Mouse (Mus musculus) E14TG2a.4 (cell line): ENCODE results near the gene Sulf2.
A peak's percentile ranks its signal among the peaks of the same experiment; 100 is the strongest.

Experiments used
- H3K27me3 ChIP-seq: 2 replicates; pipeline ENCODE4 v1.6.1; 2014; ENCODE audit warnings: low read length, control low read depth; ENCODE audit not compliant: insufficient read depth
- H3K36me3 ChIP-seq: 2 replicates; pipeline ENCODE4 v1.6.1; 2014; ENCODE audit warnings: low read length, control low read depth; ENCODE audit not compliant: insufficient read depth
- H3K4me1 ChIP-seq: replicated peaks from 2 replicates; pipeline ENCODE4 v1.6.1; 2014; ENCODE audit warnings: low read depth, low read length, control low read depth
- H3K4me3 ChIP-seq: replicated peaks from 2 replicates; pipeline ENCODE4 v1.5.1; 2014; ENCODE audit warnings: mild to moderate bottlenecking, low read length
- H3K9me3 ChIP-seq: 2 replicates; pipeline ENCODE4 v1.6.1; 2014; ENCODE audit warnings: low read length, control low read depth
- CTCF ChIP-seq: conservative IDR thresholded peaks from 2 replicates; pipeline ENCODE4 v1.5.1; 2014; ENCODE audit warnings: low read length
- NANOG ChIP-seq: IDR thresholded peaks from 2 replicates; pipeline ENCODE4 v1.6.1; 2014; ENCODE audit warnings: borderline replicate concordance, low read length, mixed read lengths
- POU5F1 ChIP-seq: IDR thresholded peaks from 2 replicates; pipeline ENCODE4 v1.6.1; 2014; ENCODE audit warnings: low read length, borderline replicate concordance

Sulf2 gene

DNA sequence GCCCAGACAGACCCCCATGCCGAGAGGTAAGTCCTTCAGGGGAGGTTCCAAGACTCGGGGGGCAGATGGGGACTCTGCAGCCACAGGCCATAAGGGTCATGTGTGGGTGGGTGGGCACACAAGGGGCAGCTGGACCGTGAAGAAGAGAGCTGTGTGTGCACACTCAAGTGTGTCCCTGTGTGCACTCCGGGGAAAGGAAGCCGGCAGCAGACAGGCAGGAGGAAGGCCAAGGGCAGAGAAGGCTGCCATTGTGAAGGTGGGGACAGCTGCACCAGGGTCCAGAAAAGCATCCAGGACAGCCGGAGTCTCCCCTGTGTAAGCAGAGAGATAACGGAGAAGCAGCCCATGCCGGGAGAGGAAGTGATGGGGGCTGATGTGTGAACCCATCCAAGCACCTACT lies 44.7 kb downstream of the Sulf2 start:
- no peaks in the 10 kb centered on the region for H3K9me3 ChIP-seq
- H3K4me1 ChIP-seq = peaks cover 91% of the 10 kb centered on the region
- TF ChIP-seq NANOG = no peak
- TF ChIP-seq CTCF = no peak
- no peak for TF ChIP-seq POU5F1
- H3K36me3 ChIP-seq = peaks cover 78% of the 10 kb centered on the region
- no peaks in the 10 kb centered on the region for H3K27me3 ChIP-seq
- H3K4me3 ChIP-seq = no peak overlapping the region

DNA sequence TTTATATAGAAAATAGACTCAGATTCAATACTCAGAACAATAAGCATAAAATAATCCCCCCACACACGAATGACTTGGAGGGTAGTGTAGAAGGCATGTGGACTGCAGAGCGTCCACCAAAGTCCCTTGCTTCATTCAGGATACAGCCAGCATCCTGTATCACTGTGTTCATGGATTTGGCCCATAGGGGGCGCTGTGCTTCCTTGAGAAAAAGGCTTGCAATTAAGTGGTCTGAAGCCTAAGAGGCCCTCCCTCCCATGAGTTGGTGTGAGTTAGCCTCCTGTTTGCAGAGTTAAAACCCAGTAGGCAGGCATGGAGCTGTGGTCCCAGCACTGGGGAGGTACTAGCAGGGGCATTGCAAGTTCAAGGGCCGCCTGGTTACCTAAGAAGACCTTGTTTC lies 47.1 kb downstream of the Sulf2 start:
- no peak overlapping the region for H3K4me3 ChIP-seq
- H3K4me1 ChIP-seq = peaks cover 81% of the 10 kb centered on the region
- no peaks in the 10 kb centered on the region for H3K27me3 ChIP-seq
- peaks cover 77% of the 10 kb centered on the region for H3K36me3 ChIP-seq
- H3K9me3 ChIP-seq = no peaks in the 10 kb centered on the region
- TF ChIP-seq POU5F1 (no peak), CTCF (peak; percentile 89)

DNA sequence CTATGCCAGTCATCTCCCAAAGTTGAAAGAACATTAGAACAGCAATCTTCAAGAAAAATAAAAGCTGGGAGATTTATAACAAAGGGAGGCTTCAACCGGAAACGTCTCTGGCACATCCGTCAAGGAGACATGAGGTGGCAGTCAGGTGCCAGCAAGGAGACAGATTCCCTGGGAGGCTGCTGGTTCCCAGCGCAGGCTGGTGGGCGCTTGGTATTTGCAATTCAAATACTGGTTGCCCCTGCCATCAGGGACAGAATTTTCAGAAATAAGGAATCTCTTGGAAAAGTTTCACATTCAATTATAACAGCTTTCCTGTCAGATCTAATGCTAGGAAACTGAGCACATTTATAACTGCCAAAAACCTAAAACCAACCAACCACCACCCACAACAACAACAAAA lies 47.6 kb downstream of the Sulf2 start:
- Histone ChIP-seq H3K4me1 (peaks cover 81% of the 10 kb centered on the region), H3K9me3 (no peaks in the 10 kb centered on the region), H3K36me3 (peaks cover 77% of the 10 kb centered on the region), H3K27me3 (no peaks in the 10 kb centered on the region), H3K4me3 (no peak overlapping the region)
- TF ChIP-seq CTCF (no peak), POU5F1 (no peak), NANOG (no peak)

DNA sequence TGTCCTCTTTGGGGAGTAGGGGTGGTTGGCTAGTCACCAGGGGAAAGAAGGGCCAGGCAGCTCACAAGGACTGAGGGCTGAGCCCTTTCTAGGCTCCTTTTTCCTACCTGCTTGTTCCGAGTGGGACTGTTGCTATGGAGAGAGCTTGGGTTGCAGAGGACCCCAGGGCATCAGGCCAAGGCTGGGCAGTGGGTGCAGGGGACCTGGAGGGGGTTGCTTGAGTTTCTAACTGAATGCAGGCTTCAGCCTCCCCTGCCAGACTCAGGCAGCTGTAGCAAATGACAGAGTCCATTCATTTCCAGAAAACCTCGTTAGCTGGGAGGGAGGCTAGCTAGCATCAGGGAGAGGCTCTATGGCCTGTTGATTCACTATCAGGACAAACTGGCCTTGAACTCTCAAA lies 48.8 kb downstream of the Sulf2 start:
- Histone ChIP-seq H3K36me3 (peaks cover 83% of the 10 kb centered on the region), H3K27me3 (no peaks in the 10 kb centered on the region), H3K4me1 (peaks cover 78% of the 10 kb centered on the region), H3K9me3 (no peaks in the 10 kb centered on the region), H3K4me3 (no peak overlapping the region)
- TF ChIP-seq POU5F1 (no peak), CTCF (no peak), NANOG (no peak)

DNA sequence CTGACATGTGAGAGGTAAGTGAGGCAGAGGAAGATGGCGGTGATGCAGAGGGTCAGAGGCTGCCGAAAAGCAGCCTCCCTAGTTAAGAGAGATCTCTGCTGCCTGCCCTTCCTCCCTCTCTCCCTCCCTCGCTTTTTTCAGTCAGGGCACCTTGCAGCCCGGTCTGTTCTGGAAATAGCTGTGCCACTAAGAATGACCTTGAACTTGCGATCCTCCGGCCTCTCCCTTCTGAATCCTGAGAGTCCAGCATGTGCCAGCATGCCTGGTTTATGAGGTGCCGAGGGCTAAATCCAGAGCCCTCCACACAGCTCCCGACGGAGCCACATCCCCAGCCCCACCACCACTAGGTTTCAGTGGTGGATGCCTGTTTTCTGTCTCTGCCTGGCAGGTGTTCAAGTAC lies 49.6 kb downstream of the Sulf2 start:
- Histone ChIP-seq H3K4me3 (0 out of 2 replicates have a peak overlapping the region, but pooled peaks have one; percentile 21), H3K27me3 (no peaks in the 10 kb centered on the region), H3K36me3 (peaks cover 86% of the 10 kb centered on the region), H3K4me1 (peaks cover 78% of the 10 kb centered on the region), H3K9me3 (no peaks in the 10 kb centered on the region)
- no peak for TF ChIP-seq POU5F1
- TF ChIP-seq CTCF = no peak
- TF ChIP-seq NANOG = no peak

DNA sequence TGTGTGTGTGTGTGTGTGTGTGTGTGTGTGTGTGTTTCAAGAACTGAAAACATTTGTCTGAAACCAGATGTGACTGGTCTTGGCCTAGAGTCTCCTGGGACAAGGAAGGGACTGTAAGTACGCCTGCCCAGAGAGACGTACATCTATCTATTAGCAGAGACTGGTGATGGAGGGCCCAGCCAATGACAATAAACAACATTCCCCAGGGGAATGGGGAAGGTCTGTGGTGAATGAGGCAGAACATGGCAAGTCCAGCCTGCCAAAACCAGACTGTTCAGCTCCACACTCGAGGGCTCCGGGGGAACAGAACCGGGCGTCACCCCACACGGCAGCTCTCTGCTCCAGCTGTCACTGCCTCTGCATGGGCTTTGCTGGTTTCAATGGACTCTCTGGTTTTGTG lies 52.6 kb downstream of the Sulf2 start:
- Histone ChIP-seq H3K4me3 (no peak overlapping the region), H3K9me3 (no peaks in the 10 kb centered on the region), H3K36me3 (peaks cover 83% of the 10 kb centered on the region), H3K27me3 (no peaks in the 10 kb centered on the region), H3K4me1 (peaks cover 57% of the 10 kb centered on the region)
- no peak for TF ChIP-seq CTCF
- no peak for TF ChIP-seq POU5F1
- TF ChIP-seq NANOG = no peak

DNA sequence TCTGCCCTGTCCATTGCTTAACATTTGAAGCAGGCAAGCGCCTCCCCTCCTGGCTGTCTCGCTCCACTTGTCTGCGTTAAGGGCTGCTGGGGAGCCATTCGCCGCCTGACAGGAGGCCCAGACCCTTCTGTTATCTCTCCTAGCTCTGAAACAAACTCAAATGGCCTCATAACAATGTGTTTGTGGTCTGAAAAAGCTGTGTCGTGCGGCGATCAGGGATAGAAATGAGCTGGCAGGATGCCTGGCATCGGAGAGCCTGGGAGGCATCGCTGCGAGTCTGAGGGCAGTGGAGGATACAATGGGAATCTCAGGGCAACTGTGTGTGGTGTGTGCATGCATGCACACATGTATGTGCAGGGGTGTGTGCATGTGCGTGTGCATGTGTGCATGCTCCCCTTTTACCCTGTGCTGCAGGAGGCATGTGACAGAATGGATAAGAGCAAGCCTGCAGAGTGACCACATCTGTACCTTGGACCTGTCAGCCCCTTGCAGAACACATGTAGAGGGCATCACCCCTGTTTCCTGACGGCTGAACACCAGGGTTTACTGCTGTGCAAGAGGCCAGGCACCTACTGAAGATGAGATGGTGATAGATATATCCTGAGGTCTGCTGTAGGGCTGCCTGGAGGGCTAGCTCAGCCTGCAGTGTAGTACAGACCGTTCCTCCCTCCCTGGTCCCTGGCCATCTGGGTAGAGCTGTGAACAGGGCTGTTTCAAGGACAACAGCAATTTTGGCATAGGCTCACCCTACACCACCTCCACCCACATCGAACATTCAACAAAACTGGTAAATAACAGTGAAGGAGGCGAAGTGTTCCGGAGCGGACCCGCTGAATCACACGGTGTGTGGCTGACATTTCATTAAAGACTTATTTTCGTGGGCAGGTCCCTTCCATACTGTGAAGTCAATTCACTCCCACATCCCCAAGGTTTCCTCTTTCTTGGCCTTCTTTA lies 54.9 kb downstream of the Sulf2 start:
- TF ChIP-seq POU5F1 = no peak
- no peak for TF ChIP-seq CTCF
- no peak for TF ChIP-seq NANOG
- Histone ChIP-seq H3K9me3 (no peaks in the 10 kb centered on the region), H3K27me3 (no peaks in the 10 kb centered on the region), H3K4me1 (peaks cover 43% of the 10 kb centered on the region), H3K36me3 (peaks cover 69% of the 10 kb centered on the region), H3K4me3 (no peak overlapping the region)

DNA sequence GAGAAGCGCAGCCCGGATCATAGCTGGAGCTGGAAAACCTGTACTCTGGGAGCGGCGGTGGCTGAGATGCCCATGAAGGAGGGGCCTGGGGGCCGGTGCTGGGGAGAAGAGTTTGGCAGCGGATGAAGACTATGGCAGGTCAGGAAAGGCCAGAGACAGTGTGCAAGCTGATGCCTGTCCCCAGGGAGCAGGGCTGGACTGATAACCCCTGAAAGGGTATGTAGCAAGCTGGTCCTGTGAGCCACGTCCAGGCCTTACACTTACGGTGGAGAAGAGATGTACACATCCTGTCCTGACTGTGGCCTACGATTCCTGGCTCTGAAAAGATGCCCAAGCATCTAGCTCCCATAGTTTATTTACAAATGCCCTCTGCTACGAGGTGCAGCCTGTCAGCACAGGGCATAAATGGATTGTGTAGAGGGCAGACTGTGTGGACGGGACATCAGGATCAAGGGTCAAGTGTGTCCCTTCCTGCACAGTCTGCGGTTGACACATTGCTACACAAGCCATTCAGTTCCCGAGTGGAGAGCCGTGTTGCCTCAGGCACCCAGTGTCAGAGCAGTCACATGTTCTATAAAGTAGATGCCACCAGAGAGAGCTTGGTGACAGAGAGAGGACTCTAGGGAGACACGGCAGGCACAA lies 57.0 kb downstream of the Sulf2 start:
- no peak for TF ChIP-seq NANOG
- no peak for TF ChIP-seq CTCF
- TF ChIP-seq POU5F1 = no peak
- H3K27me3 ChIP-seq = no peaks in the 10 kb centered on the region
- H3K9me3 ChIP-seq = 0 out of 2 replicates have a peak, but pooled peaks cover 4% of the 10 kb centered on the region
- H3K36me3 ChIP-seq = peaks cover 72% of the 10 kb centered on the region
- no peak overlapping the region for H3K4me3 ChIP-seq
- H3K4me1 ChIP-seq = peaks cover 34% of the 10 kb centered on the region
